In genomic region chr3:100858334-100859002, GRCm38 (mm10) we compare ENCODE assay signal across 18 mouse cellular contexts. TPM values are rescaled to one million over a fixed set of nuclear protein-coding genes. Genes with fewer than 3 reads are reported as not detected.
DNase-seq lines count a peak whose midpoint lies in the region; ATAC-seq and TF ChIP-seq lines count a peak whose summit lies in the region.
"Had no signal": no experiment of that assay in that cellular context is flagged by ENCODE, and none has a peak within 500 bp of the region (broad histone marks: within the 10 kb centered on the region; RNA-seq: fewer than 3 reads in every experiment).

No protein-coding gene starts in this region.

- H3K9ac ChIP-seq in midbrain, postnatal 0 days (replicated peaks; ENCODE audit: low read length, poor library complexity, severe bottlenecking) = no peak overlapping the region
- H3K9ac ChIP-seq in midbrain, embryonic 13.5 days (replicated peaks) = no peak overlapping the region
- H3K9ac ChIP-seq: embryonic facial prominence, embryonic 15.5 days had no signal

- H3K4me3 ChIP-seq in midbrain, postnatal 0 days (ENCODE audit: low read depth, low read length) = no peak overlapping the region
- H3K4me3 ChIP-seq in midbrain, embryonic 13.5 days (replicated peaks) = no peak overlapping the region
- no peak overlapping the region for H3K4me3 ChIP-seq in gastrocnemius, adult 2 months
- H3K4me3 ChIP-seq: embryonic facial prominence, embryonic 15.5 days had no signal

- WGBS in midbrain, postnatal 0 days = 84% methylated on average over 5 of the region's 5 CpGs
- 89% methylated on average over 5 of the region's 5 CpGs for WGBS in midbrain, embryonic 13.5 days

- no peak for ATAC-seq in midbrain, postnatal 0 days (ENCODE audit: low FRiP score)
- ATAC-seq in midbrain, embryonic 13.5 days = no peak
- ATAC-seq: Patski had no signal

- intact Hi-C loops in gastrocnemius, adult 2 months (cut with DNase I) = no loop called here

- no peaks in the 10 kb centered on the region for H3K9me3 ChIP-seq in midbrain, postnatal 0 days (ENCODE audit: low read length)
- H3K9me3 ChIP-seq in midbrain, embryonic 13.5 days = no peaks in the 10 kb centered on the region
- H3K9me3 ChIP-seq: embryonic facial prominence, embryonic 15.5 days had no signal

- H3K4me2 ChIP-seq in midbrain, postnatal 0 days (ENCODE audit: low read depth, low read length, poor library complexity, severe bottlenecking) = no peak overlapping the region
- no peak overlapping the region for H3K4me2 ChIP-seq in midbrain, embryonic 13.5 days (replicated peaks)
- H3K4me2 ChIP-seq: embryonic facial prominence, embryonic 15.5 days; liver, embryonic 11.5 days had no signal

- no peaks in the 10 kb centered on the region for H3K27me3 ChIP-seq in midbrain, postnatal 0 days (ENCODE audit: insufficient read depth, low read length)
- no peaks in the 10 kb centered on the region for H3K27me3 ChIP-seq in midbrain, embryonic 13.5 days
- H3K27me3 ChIP-seq: embryonic facial prominence, embryonic 15.5 days; Patski had no signal

- no peaks in the 10 kb centered on the region for H3K36me3 ChIP-seq in midbrain, postnatal 0 days (ENCODE audit: insufficient read depth, low read length)
- H3K36me3 ChIP-seq in midbrain, embryonic 13.5 days = no peaks in the 10 kb centered on the region
- H3K36me3 ChIP-seq: embryonic facial prominence, embryonic 15.5 days had no signal

- no peak for TF ChIP-seq CTCF in midbrain, postnatal 0 days (IDR thresholded peaks at IDR 0.05)
- no peak for TF ChIP-seq CTCF in gastrocnemius, adult 2 months (IDR thresholded peaks at IDR 0.05)

- H3K4me1 ChIP-seq in midbrain, postnatal 0 days (ENCODE audit: insufficient read depth, low read length) = 0 out of 2 replicates have a peak, but pooled peaks cover 2% of the 10 kb centered on the region
- H3K4me1 ChIP-seq in midbrain, embryonic 13.5 days (replicated peaks) = peaks cover 6% of the 10 kb centered on the region

- H3K27ac ChIP-seq in midbrain, postnatal 0 days (ENCODE audit: low read depth, low read length) = no peak overlapping the region
- H3K27ac ChIP-seq in midbrain, embryonic 13.5 days = no peak overlapping the region
- H3K27ac ChIP-seq in gastrocnemius, adult 2 months = no peak overlapping the region

- peak; percentile 8 for DNase-seq in adrenal gland, postnatal 10 days
- no peak for DNase-seq in adrenal gland, postnatal 4 days (ENCODE audit: low spot score in 2 of 2)
- DNase-seq in heart, adult 11 months = peak; percentile 88
- DNase-seq in heart, adult 8-10 months (ENCODE audit: low spot score) = no peak
- peak; percentile 6 for DNase-seq in midbrain, postnatal 0 days (ENCODE audit: low spot score)
- peak; percentile 56 for DNase-seq in gonadal fat pad, adult 2 months (ENCODE audit: low read depth)
- no peak for DNase-seq in gastrocnemius, adult 2 months
- DNase-seq: kidney, adult 8-10 months; kidney, postnatal 36 days had no signal

RNA-seq across cellular contexts. Expression of gene Vtcn1, which starts 33.2 kb away (rescaled TPM):
- under 1 TPM; 0.18 to 0.55 TPM for total RNA-seq in adrenal gland, postnatal 10 days (2021)
- total RNA-seq in adrenal gland, postnatal 4 days (2021) = under 1 TPM; 0.14 to 0.48 TPM
- under 1 TPM; 0.22 to 0.75 (median 0.38) TPM for total RNA-seq in heart, adult 8-10 months (2022)
- total RNA-seq in midbrain, postnatal 0 days (2014; rRNA removed) = not detected in 2 replicates
- not detected in 2 replicates for polyA plus RNA-seq in midbrain, postnatal 0 days (2015; fragmentation: Nextera tagmentation; extraction: Ambion mirVana)
- polyA plus RNA-seq in midbrain, embryonic 13.5 days (2015; fragmentation: Nextera tagmentation; extraction: Ambion mirVana) = not detected in 2 replicates
- polyA plus RNA-seq in gonadal fat pad, adult 2 months (2012; rRNA removed) = 1.1 and 1.2 TPM in 2 replicates
- total RNA-seq in gastrocnemius, adult 2 months (2021) = under 1 TPM in 1 of 2 experiments, not detected in 1; 0.28 TPM
- total RNA-seq: common myeloid progenitor, adult 5-6 weeks; granulocyte monocyte progenitor cell, adult 5-6 weeks; layer of hippocampus, postnatal 14 days had no signal
- polyA plus RNA-seq: liver, embryonic 11.5 days; neural tube, embryonic 14.5 days; spleen, adult 2 months had no signal

Comparison
In these comparisons a context has a peak if more than half of its experiments do, and no peak if none do; other contexts are left out.
1. DNase-seq: peak in adrenal gland, postnatal 10 days (single experiment), heart, adult 11 months (single experiment), midbrain, postnatal 0 days (single experiment) and gonadal fat pad, adult 2 months (single experiment); none in adrenal gland, postnatal 4 days (0 of 2), heart, adult 8-10 months (single experiment) and gastrocnemius, adult 2 months (single experiment).